Mouse (Mus musculus) G1E (cell line): ENCODE data around the gene Gusb. TPM values are rescaled to one million over a fixed set of nuclear protein-coding genes. Genes with fewer than 3 reads are reported as not detected.

ENCODE experiments used
- ATAC-seq: 2 replicates; pipeline ENCODE4 v1.8.0; 2016; ENCODE audit warnings: mild to moderate bottlenecking; ENCODE audit not compliant: insufficient number of reproducible peaks, poor library complexity, low FRiP score, severe bottlenecking; ENCODE audit errors: extremely low read depth
- DNase-seq: peaks from one replicate; pipeline ENCODE4 v3.0.0; 2012; ENCODE audit warnings: low spot score
- H3K27me3 ChIP-seq: 2 replicates; pipeline ENCODE4 v1.6.1; 2012; ENCODE audit warnings: mild to moderate bottlenecking, low read length, inconsistent platforms; ENCODE audit not compliant: insufficient read depth
- H3K36me3 ChIP-seq: replicated peaks from 2 replicates; pipeline ENCODE3; 2012; ENCODE audit warnings: mild to moderate bottlenecking, inconsistent platforms
- H3K4me1 ChIP-seq: 2 replicates; pipeline ENCODE4 v1.6.1; 2012; ENCODE audit warnings: low read depth, low read length, inconsistent platforms, mixed read lengths; ENCODE audit not compliant: insufficient read depth
- H3K4me3 ChIP-seq: 2 replicates; pipeline ENCODE4 v1.5.1; 2012; ENCODE audit warnings: low read depth, mild to moderate bottlenecking, inconsistent platforms, low read length, moderate library complexity, mixed read lengths
- H3K9me3 ChIP-seq: replicated peaks from 2 replicates; pipeline ENCODE4 v1.6.1; 2012; ENCODE audit warnings: inconsistent platforms
- CTCF ChIP-seq: IDR thresholded peaks from 2 replicates; pipeline ENCODE4 v1.5.1; 2012; ENCODE audit warnings: low read depth, low read length, inconsistent platforms, mixed read lengths
- GATA1 ChIP-seq: IDR thresholded peaks from 2 replicates; pipeline ENCODE4 v1.6.1; 2012; ENCODE audit warnings: borderline replicate concordance, low read length, inconsistent platforms, mixed read lengths
- GATA2 ChIP-seq: IDR thresholded peaks from 2 replicates; pipeline ENCODE4 v1.6.1; 2012; ENCODE audit warnings: low read depth, low read length, inconsistent platforms, borderline replicate concordance
- POLR2AphosphoS5 ChIP-seq: IDR thresholded peaks from 2 replicates; pipeline ENCODE4 v1.6.1; 2012; ENCODE audit warnings: low read depth, low read length, inconsistent platforms; ENCODE audit not compliant: insufficient replicate concordance
- TAL1 ChIP-seq: conservative IDR thresholded peaks from 2 replicates; pipeline ENCODE4 v1.6.1; 2012; ENCODE audit warnings: low read depth, low read length, inconsistent platforms, mixed read lengths
- polyA plus RNA-seq: library from polyadenylated mRNA; stranded (reverse); fragments of >175 nt; gene quantifications from 2 replicates; pipeline ENCODE4 v1.2.3, GENCODE M21; 2012
- total RNA-seq, 2 experiments: library from RNA; stranded (forward) in 1 of 2; stranded (reverse) in 1 of 2; fragments of 200-1000 nt in 1 of 2; fragments of >200 nt in 1 of 2; fragmentation: Nextera tagmentation in 1 of 2; gene quantifications; 2 replicates each; pipeline ENCODE4 v1.2.3; 2014 to 2017

Gusb gene
- total and polyA plus RNA-seq, 3 experiments, result 19.5 to 74.6 (median 53.6) TPM

DNA sequence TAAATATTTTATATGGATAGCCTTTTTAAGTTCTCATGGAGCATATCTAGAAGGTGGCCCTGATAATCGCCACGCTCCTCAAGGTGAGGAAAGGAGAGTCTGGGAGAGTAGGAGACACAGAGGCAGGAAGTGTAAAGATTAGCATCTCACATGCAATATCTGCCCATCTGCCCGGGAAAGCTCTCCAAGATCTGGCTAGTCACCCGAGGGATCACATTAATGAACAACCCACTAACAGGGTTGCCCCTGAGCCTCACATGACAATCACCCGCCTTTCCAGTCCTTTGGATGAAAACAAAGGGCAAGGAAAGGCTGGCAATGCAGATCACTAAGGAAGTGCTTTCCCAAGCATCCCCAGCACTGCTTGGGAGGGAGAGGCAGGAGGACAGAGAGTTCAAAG lies 24.3 kb upstream of the Gusb start:
- H3K9me3 ChIP-seq, result no peaks in the 10 kb centered on the region
- H3K4me1 ChIP-seq, result peaks cover 53% of the 10 kb centered on the region
- ATAC-seq (no peak), DNase-seq (no peak)
- no peak for TF ChIP-seq POLR2AphosphoS5
- peaks cover 25% of the 10 kb centered on the region for H3K36me3 ChIP-seq
- no peak overlapping the region for H3K4me3 ChIP-seq
- H3K27me3 ChIP-seq, result no peaks in the 10 kb centered on the region

DNA sequence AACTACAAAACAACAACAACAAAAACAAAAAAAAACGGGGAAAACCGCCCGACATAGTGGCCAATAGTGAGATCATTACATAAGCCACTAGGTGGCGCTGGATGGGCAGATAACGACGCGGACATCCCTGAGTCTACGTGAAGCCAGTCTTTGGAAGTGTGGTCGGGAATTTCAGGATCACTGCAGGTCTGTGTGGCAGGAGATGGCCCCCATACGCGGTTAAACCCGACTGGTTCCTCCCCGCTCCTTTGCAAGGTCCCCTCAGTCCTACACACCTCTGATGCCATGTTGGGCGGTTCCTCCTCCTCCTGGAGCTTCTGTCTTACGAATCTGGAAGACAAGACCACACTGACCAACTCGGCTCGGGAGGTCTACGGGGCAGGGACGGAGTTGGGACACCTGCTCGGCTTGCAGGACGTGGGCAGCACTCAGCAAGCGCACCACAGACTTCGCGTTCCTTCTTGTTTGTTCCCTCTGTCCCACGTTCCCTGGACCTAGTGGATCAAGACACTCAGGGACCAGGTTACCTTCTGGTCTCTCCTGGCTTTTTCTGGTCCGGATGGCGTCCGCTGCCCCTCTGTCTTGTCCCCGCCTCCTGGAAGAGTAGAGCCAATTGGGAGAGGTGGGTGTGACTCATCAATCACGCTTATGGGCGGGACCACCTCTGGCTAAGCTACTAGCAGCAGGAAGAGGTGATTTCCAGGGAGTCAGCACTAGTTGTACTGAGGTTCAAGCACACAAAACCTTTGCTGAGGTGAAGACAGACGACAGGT lies 21.1 kb upstream of the Gusb start:
- Histone ChIP-seq H3K36me3 (peaks cover 30% of the 10 kb centered on the region), H3K4me1 (peaks cover 41% of the 10 kb centered on the region), H3K9me3 (no peaks in the 10 kb centered on the region), H3K4me3 (peak overlapping the region; percentile 84), H3K27me3 (no peaks in the 10 kb centered on the region)
- DNase-seq, result peak; percentile 96
- TF ChIP-seq GATA2, result no peak
- peak; percentile 73 for TF ChIP-seq CTCF
- ATAC-seq, result peak; percentile 97

- peaks cover 38% of the 10 kb centered on the region for H3K36me3 ChIP-seq
- H3K27me3 ChIP-seq, result no peaks in the 10 kb centered on the region; the same call in 1 of the 2 replicates
- H3K4me1 ChIP-seq, result peaks cover 38% of the 10 kb centered on the region
- no peak for DNase-seq
- H3K4me3 ChIP-seq, result peak overlapping the region; percentile 84; the same call in 1 of the 2 replicates
- ATAC-seq, result no peak
- no peaks in the 10 kb centered on the region for H3K9me3 ChIP-seq
- TF ChIP-seq TAL1, result no peak
- TF ChIP-seq GATA1, result no peak
- TF ChIP-seq CTCF, result no peak
- no peak for TF ChIP-seq GATA2
- TF ChIP-seq POLR2AphosphoS5, result no peak
These were observed 20.4 kb upstream of the Gusb start for GRCm38 (mm10) chr5:130023067-130023766.

DNA sequence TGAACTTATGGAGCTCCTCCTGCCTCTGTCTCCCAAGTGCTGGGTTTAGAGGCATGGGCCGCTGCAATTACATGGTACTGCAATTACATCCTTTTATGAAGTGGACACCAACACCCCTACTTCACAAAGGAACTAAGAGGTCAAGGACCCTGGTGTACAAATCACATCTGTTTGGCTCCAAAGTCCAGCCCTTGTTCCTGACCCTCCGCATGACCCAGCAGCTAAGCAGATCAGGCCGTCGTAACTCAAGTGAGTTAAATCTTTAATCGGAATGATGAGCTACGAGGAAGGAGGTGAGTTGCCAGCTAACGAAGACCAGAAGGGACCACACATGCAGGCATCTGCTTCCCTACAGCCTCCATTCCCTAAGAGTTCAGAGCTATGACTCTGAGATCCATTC lies 19.5 kb upstream of the Gusb start:
- peaks cover 46% of the 10 kb centered on the region for H3K36me3 ChIP-seq
- no peak overlapping the region for H3K4me3 ChIP-seq
- H3K4me1 ChIP-seq, result peaks cover 35% of the 10 kb centered on the region
- TF ChIP-seq GATA1, result no peak
- TF ChIP-seq TAL1, result no peak
- no peak for TF ChIP-seq POLR2AphosphoS5
- TF ChIP-seq GATA2, result no peak
- no peak for TF ChIP-seq CTCF
- no peak for DNase-seq
- no peaks in the 10 kb centered on the region; the same call in 1 of the 2 replicates for H3K27me3 ChIP-seq
- H3K9me3 ChIP-seq, result no peaks in the 10 kb centered on the region
- no peak for ATAC-seq

DNA sequence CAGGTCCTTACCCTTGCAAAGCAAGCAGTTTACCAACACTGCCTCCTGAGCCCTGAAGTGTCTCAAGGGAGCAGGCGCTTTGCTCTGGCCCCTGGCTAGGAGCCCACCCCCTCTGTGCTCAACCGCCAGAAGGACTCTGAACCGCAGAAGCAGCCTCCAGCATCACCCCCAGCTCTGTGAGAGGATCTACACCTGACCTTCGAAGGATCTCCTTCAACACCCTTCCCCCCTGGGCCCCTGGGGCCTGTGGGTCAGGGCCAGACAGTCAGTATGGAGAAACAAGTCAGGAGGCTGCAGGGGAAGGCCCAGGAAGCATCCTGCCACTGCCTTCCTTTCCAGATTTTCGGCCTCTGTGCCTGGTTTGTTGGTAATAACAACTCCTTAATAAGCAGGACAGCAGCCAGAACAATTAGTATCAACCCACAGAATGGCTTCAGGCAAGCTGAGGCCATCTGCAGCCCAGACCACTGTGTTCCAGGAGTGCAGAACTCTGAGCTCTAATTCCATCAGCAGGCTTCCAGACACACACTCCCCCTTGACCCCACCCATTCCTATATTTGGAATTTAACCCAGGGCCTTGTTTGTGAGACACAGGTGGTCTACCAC lies 18.6 kb upstream of the Gusb start:
- H3K27me3 ChIP-seq, result no peaks in the 10 kb centered on the region; the same call in 1 of the 2 replicates
- no peak for TF ChIP-seq TAL1
- TF ChIP-seq CTCF, result no peak
- TF ChIP-seq GATA2, result no peak
- no peak for TF ChIP-seq POLR2AphosphoS5
- TF ChIP-seq GATA1, result no peak
- no peaks in the 10 kb centered on the region for H3K9me3 ChIP-seq
- DNase-seq (no peak), ATAC-seq (no peak)
- peaks cover 35% of the 10 kb centered on the region for H3K4me1 ChIP-seq
- no peak overlapping the region for H3K4me3 ChIP-seq
- peaks cover 52% of the 10 kb centered on the region for H3K36me3 ChIP-seq

GRCm38 (mm10) chr5:130019461-130019860 lies 16.6 kb upstream of the Gusb start:
- Histone ChIP-seq H3K4me3 (no peak overlapping the region), H3K27me3 (no peaks in the 10 kb centered on the region; the same call in 1 of the 2 replicates), H3K4me1 (peaks cover 25% of the 10 kb centered on the region), H3K36me3 (peaks cover 71% of the 10 kb centered on the region), H3K9me3 (no peaks in the 10 kb centered on the region)
- no peak for ATAC-seq
- TF ChIP-seq GATA1, result no peak
- no peak for TF ChIP-seq GATA2
- no peak for TF ChIP-seq POLR2AphosphoS5
- TF ChIP-seq CTCF, result no peak
- TF ChIP-seq TAL1, result no peak
- no peak for DNase-seq
